Mouse (Mus musculus): ENCODE data around the gene Adamts9. TPM values are rescaled to one million over a fixed set of nuclear protein-coding genes. Genes with fewer than 3 reads are reported as not detected.
A peak's percentile ranks its signal among the peaks of the same experiment; 100 is the strongest.

Adamts9 gene
- polyA plus RNA-seq (2014; fragmentation: Nextera tagmentation; extraction: Ambion mirVana) = 6.9 and 8.2 TPM in 2 replicates

GRCm38 (mm10) chr6:92943057-92943781 lies at the start of gene Adamts9:
Gene Adamts9, minus strand, starts transcription at chr6:92943492.
- DNase-seq (ENCODE audit: low spot score) (peak; percentile 96), ATAC-seq (ENCODE audit: low read depth) (peak; percentile 87)
- Histone ChIP-seq H3K27me3 (replicated peaks; ENCODE audit: control insufficient read depth, insufficient read depth, low read length) (peaks cover 10% of the 10 kb centered on the region), H3K27ac (replicated peaks; ENCODE audit: low read depth, low read length) (peak within 1 kb of the TSS; percentile 78), H3K4me3 (ENCODE audit: low read depth, low read length) (peak within 1 kb of the TSS; percentile 59), H3K9ac (ENCODE audit: low read depth, low read length) (peak within 1 kb of the TSS; percentile 73), H3K36me3 (ENCODE audit: control insufficient read depth, insufficient read depth, low read length) (no peaks in the 10 kb centered on the region), H3K4me2 (ENCODE audit: low read depth, low read length) (peak within 1 kb of the TSS; percentile 82), H3K9me3 (ENCODE audit: control insufficient read depth, low read length) (peaks cover 4% of the 10 kb centered on the region), H3K4me1 (ENCODE audit: control insufficient read depth, insufficient read depth, low read length) (peaks cover 10% of the 10 kb centered on the region; the same call in 1 of the 2 replicates)
- WGBS = 0% methylated on average over 25 of the region's 68 CpGs

DNA sequence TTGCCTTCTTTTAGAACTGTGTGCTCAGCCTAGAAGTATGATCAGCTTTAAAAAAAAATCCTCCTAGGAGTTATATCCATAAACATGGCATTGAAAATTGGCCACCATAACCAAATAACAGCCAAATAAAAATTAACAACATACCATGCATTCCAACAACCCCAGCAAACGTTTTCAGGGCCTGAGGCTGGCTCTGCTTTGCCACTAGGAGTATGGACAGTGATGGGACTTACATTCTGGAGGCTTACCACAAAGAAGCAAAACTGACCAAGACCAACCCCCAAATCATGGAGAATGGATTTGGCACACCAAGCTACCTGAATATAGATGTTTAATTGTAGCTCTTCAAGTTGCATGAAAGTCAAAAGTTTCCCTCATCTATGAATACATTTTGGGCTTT lies 48.3 kb upstream of the Adamts9 start:
- H3K4me3 ChIP-seq (ENCODE audit: low read depth, low read length) = no peak overlapping the region
- H3K9me3 ChIP-seq (ENCODE audit: control insufficient read depth, low read length) = no peaks in the 10 kb centered on the region
- H3K4me2 ChIP-seq (ENCODE audit: low read depth, low read length) = no peak overlapping the region
- H3K27ac ChIP-seq (replicated peaks; ENCODE audit: low read depth, low read length) = no peak overlapping the region
- H3K9ac ChIP-seq (ENCODE audit: low read depth, low read length) = no peak overlapping the region
- ATAC-seq (ENCODE audit: low read depth) (no peak), DNase-seq (ENCODE audit: low spot score) (no peak)
- no peaks in the 10 kb centered on the region for H3K27me3 ChIP-seq (replicated peaks; ENCODE audit: control insufficient read depth, insufficient read depth, low read length)
- H3K36me3 ChIP-seq (ENCODE audit: control insufficient read depth, insufficient read depth, low read length) = no peaks in the 10 kb centered on the region
- no peaks in the 10 kb centered on the region for H3K4me1 ChIP-seq (ENCODE audit: control insufficient read depth, insufficient read depth, low read length)
- 19% methylated on average over 1 of the region's 1 CpGs for WGBS

DNA sequence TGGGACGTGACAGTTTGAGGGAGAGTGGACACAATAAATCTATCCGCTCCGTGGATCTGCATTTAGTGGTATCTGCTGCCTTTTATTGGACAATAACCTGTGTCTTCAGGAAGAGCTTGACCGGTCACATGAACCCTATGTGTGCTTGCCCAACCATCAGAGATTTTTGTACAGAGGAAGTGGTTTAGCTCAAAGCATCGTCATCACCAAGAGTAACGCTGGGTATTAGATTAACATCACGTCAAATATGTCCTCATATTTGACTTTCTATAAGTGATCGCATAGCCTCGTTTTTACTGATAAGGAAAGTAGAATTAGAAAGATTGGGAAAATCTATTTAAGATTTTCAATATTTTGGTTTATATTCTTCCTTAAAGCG lies 45.3 kb upstream of the Adamts9 start:
- Histone ChIP-seq H3K4me2 (ENCODE audit: low read depth, low read length) (no peak overlapping the region), H3K9me3 (ENCODE audit: control insufficient read depth, low read length) (no peaks in the 10 kb centered on the region), H3K4me3 (ENCODE audit: low read depth, low read length) (no peak overlapping the region), H3K27me3 (replicated peaks; ENCODE audit: control insufficient read depth, insufficient read depth, low read length) (no peaks in the 10 kb centered on the region), H3K36me3 (ENCODE audit: control insufficient read depth, insufficient read depth, low read length) (no peaks in the 10 kb centered on the region), H3K27ac (replicated peaks; ENCODE audit: low read depth, low read length) (no peak overlapping the region), H3K4me1 (ENCODE audit: control insufficient read depth, insufficient read depth, low read length) (no peaks in the 10 kb centered on the region), H3K9ac (ENCODE audit: low read depth, low read length) (no peak overlapping the region)
- DNase-seq (ENCODE audit: low spot score) = no peak
- WGBS = 89% methylated on average over 10 of the region's 10 CpGs
- no peak for ATAC-seq (ENCODE audit: low read depth)

DNA sequence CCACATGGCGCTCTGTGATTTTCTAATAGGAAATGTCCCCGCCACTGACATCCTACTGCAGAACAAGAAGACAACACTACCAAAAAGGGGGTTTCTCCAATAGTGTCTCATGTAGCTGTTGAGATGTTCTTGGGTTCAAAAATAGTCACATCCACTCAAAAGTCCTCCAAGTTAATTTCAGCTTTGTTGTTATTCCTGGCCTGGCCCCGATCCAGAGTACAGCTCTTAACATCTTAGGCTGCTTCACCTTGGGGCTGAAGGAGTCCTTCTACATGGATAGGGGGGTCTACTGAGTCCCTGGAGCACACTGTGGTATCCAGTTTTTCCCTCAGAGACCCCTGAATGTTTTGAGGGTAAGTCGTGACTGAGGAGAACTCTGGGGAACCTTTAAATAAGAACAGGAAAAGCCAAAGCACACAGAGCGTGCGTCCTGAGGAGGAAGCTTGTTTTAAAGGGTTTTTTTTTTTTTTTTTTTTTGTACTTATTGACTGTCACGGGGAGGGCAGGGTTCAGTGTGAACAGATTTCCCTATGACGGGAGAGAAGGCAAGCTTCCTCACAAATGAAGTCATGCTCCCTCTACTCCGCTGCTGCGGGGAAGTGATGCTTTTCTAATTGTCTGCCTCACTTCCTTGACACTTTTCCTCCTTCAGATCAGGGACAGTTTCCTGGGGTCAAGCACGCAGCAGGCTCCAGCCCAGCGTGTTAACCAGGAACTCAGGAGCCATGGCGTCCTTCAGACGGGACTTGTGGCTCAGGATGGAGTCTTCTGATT lies 44.7 kb upstream of the Adamts9 start:
- Histone ChIP-seq H3K27me3 (replicated peaks; ENCODE audit: control insufficient read depth, insufficient read depth, low read length) (no peaks in the 10 kb centered on the region), H3K4me2 (ENCODE audit: low read depth, low read length) (no peak overlapping the region), H3K9me3 (ENCODE audit: control insufficient read depth, low read length) (no peaks in the 10 kb centered on the region), H3K4me1 (ENCODE audit: control insufficient read depth, insufficient read depth, low read length) (no peaks in the 10 kb centered on the region), H3K4me3 (ENCODE audit: low read depth, low read length) (no peak overlapping the region), H3K36me3 (ENCODE audit: control insufficient read depth, insufficient read depth, low read length) (no peaks in the 10 kb centered on the region), H3K27ac (replicated peaks; ENCODE audit: low read depth, low read length) (no peak overlapping the region), H3K9ac (ENCODE audit: low read depth, low read length) (no peak overlapping the region)
- DNase-seq (ENCODE audit: low spot score) = peak; percentile 24
- WGBS = 58% methylated on average over 14 of the region's 14 CpGs
- ATAC-seq (ENCODE audit: low read depth) = no peak

DNA sequence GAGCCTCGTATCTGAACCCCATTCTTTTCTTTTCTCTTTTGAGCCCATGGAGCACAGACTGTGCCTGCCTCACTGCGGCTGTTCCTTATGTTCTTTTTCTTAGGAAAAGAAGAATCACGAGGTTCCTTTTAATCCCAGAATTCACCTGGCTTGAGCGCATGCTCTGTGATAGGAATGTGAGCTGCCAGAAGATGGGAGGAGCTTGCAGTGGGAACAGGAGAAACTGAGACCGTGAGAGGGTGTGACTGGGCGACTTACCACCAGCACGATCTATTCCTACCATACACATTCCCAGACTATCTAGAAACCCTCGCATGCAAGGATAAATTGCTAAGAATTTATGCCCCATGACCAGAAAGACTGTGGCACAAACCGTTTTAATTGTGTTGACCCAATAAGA lies 44.1 kb upstream of the Adamts9 start:
- ATAC-seq (ENCODE audit: low read depth) = no peak
- 85% methylated on average over 9 of the region's 9 CpGs for WGBS

DNA sequence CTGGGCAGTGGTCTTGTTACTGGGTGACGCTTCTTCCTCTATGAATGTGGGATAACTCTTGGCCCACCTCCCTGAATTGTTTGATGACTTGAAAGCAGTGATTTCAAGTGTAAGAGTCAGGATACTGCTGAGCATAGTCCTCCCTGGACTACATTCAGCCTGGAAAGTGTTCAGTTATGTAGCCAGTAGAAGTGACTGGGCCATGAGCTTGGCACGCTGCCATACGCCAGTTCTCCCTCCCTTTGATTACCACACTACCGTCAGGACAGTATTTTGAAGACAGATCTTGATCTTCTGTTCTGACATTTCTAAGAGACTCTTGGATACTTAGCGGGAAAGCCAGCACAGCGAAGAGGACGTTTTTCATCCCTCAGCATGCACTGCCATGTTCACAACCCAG lies 40.1 kb upstream of the Adamts9 start:
- Histone ChIP-seq H3K27ac (replicated peaks; ENCODE audit: low read depth, low read length) (no peak overlapping the region), H3K4me1 (ENCODE audit: control insufficient read depth, insufficient read depth, low read length) (no peaks in the 10 kb centered on the region), H3K4me2 (ENCODE audit: low read depth, low read length) (no peak overlapping the region), H3K9ac (ENCODE audit: low read depth, low read length) (no peak overlapping the region), H3K27me3 (replicated peaks; ENCODE audit: control insufficient read depth, insufficient read depth, low read length) (no peaks in the 10 kb centered on the region), H3K36me3 (ENCODE audit: control insufficient read depth, insufficient read depth, low read length) (no peaks in the 10 kb centered on the region), H3K4me3 (ENCODE audit: low read depth, low read length) (no peak overlapping the region), H3K9me3 (ENCODE audit: control insufficient read depth, low read length) (no peaks in the 10 kb centered on the region)
- DNase-seq (ENCODE audit: low spot score) (no peak), ATAC-seq (ENCODE audit: low read depth) (no peak)
- whole genome bisulfite sequencing = 75% methylated on average over 7 of the region's 7 CpGs

More for the DNA sequence above, 44.1 kb upstream of the Adamts9 start:
- no peaks in the 10 kb centered on the region for H3K36me3 ChIP-seq (ENCODE audit: control insufficient read depth, insufficient read depth, low read length)
- no peak overlapping the region for H3K27ac ChIP-seq (replicated peaks; ENCODE audit: low read depth, low read length)
- DNase-seq (ENCODE audit: low spot score) = no peak
- H3K27me3 ChIP-seq (replicated peaks; ENCODE audit: control insufficient read depth, insufficient read depth, low read length) = no peaks in the 10 kb centered on the region
- no peaks in the 10 kb centered on the region for H3K9me3 ChIP-seq (ENCODE audit: control insufficient read depth, low read length)
- H3K4me1 ChIP-seq (ENCODE audit: control insufficient read depth, insufficient read depth, low read length) = no peaks in the 10 kb centered on the region
- H3K4me2 ChIP-seq (ENCODE audit: low read depth, low read length) = no peak overlapping the region
- no peak overlapping the region for H3K4me3 ChIP-seq (ENCODE audit: low read depth, low read length)
- no peak overlapping the region for H3K9ac ChIP-seq (ENCODE audit: low read depth, low read length)

GRCm38 (mm10) chr6:92981451-92982186 lies 38.3 kb upstream of the Adamts9 start:
- Histone ChIP-seq H3K4me1 (ENCODE audit: control insufficient read depth, insufficient read depth, low read length) (no peaks in the 10 kb centered on the region), H3K36me3 (ENCODE audit: control insufficient read depth, insufficient read depth, low read length) (no peaks in the 10 kb centered on the region), H3K4me2 (ENCODE audit: low read depth, low read length) (no peak overlapping the region), H3K9me3 (ENCODE audit: control insufficient read depth, low read length) (no peaks in the 10 kb centered on the region), H3K4me3 (ENCODE audit: low read depth, low read length) (no peak overlapping the region), H3K27ac (replicated peaks; ENCODE audit: low read depth, low read length) (no peak overlapping the region), H3K9ac (ENCODE audit: low read depth, low read length) (no peak overlapping the region), H3K27me3 (replicated peaks; ENCODE audit: control insufficient read depth, insufficient read depth, low read length) (no peaks in the 10 kb centered on the region)
- no peak for DNase-seq (ENCODE audit: low spot score)
- no peak for ATAC-seq (ENCODE audit: low read depth)
- 84% methylated on average over 7 of the region's 7 CpGs for WGBS

DNA sequence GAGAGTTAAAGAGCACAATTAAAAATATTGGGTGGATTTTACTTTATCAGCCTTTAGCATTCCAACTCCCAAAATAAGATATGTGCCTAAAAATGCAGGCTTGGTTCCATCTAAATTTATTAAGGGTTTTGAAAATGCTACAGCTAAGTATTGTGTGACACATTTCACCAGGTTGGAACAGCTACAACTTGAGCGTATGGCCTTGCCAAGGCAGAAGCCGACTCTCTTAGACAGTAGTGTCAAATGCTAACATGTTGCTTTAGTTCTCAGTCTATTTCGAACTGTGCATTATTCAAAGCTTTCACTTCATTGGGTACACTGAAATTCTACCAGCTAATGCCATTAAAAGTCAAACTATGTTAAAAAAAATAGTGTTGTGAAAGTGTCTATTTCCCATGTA lies 30.0 kb upstream of the Adamts9 start:
- Histone ChIP-seq H3K27ac (replicated peaks; ENCODE audit: low read depth, low read length) (no peak overlapping the region), H3K9me3 (ENCODE audit: control insufficient read depth, low read length) (no peaks in the 10 kb centered on the region), H3K4me1 (ENCODE audit: control insufficient read depth, insufficient read depth, low read length) (peaks cover 6% of the 10 kb centered on the region; the same call in 1 of the 2 replicates), H3K9ac (ENCODE audit: low read depth, low read length) (no peak overlapping the region), H3K4me2 (ENCODE audit: low read depth, low read length) (no peak overlapping the region), H3K27me3 (replicated peaks; ENCODE audit: control insufficient read depth, insufficient read depth, low read length) (no peaks in the 10 kb centered on the region), H3K4me3 (ENCODE audit: low read depth, low read length) (no peak overlapping the region), H3K36me3 (ENCODE audit: control insufficient read depth, insufficient read depth, low read length) (no peaks in the 10 kb centered on the region)
- DNase-seq (ENCODE audit: low spot score) = no peak
- ATAC-seq (ENCODE audit: low read depth) = no peak
- 84% methylated on average over 3 of the region's 3 CpGs for WGBS

Measured in embryonic facial prominence, embryonic 14.5 days (tissue).